Mouse (Mus musculus): ENCODE results near the gene Zfp575. TPM values are rescaled to one million over a fixed set of nuclear protein-coding genes. Genes with fewer than 3 reads are reported as not detected.

The Zfp575 gene
- total RNA-seq, 1 experiment from 2014 or later: not detected

DNA sequence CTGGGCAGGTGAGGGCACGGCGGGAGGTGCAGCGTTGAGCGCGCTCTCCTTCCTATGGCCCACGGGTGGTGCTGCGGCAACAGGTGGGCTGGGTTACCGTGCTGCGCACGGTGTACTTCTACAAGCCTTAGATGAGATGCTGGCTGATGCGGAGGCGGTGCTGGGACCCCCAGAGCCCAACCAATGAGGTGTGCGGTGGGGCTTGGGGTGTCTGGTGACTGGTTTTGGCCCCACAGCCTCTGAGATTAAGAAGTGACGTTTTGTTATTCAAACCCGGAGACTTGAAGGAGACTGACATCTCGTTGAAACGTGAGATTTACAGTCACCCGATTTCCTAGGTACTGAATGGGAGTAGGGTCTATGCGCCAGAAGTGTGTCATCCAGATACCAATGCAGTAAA lies 53.1 kb downstream of the Zfp575 start:
- ATAC-seq (replicated peaks; ENCODE audit: insufficient number of reproducible peaks, low FRiP score, low TSS enrichment, poor library complexity, severe bottlenecking): no peak

Other genes with a start within 250 kb of the Zfp575 start
- not detected in 3 replicates for gene Lypd5, start 238.4 kb downstream of the Zfp575 start, total RNA-seq (2017)
- 10.3 to 11.8 TPM (median 11.5 TPM) in 3 replicates for gene Kcnn4, start 217.4 kb downstream of the Zfp575 start, total RNA-seq (2017)
- 20.1 to 30.8 TPM (median 22.6 TPM) in 3 replicates for gene Smg9, start 188.0 kb downstream of the Zfp575 start, total RNA-seq (2017)
- 1.7 TPM in 1 of 3 replicates, not detected in the others for gene Irgc1, start 135.3 kb downstream of the Zfp575 start, total RNA-seq (2017)
- 286 to 300 TPM (median 297 TPM) in 3 replicates for gene Plaur, start 125.2 kb downstream of the Zfp575 start, total RNA-seq (2017)
- gene Cadm4, start 105.6 kb downstream of the Zfp575 start, total RNA-seq (2017): not detected in 3 replicates
- gene Zfp428, start 80.6 kb downstream of the Zfp575 start, total RNA-seq (2017): 0.95 TPM in 1 of 3 replicates, not detected in the others
- gene AC161166.1, start 75.2 kb downstream of the Zfp575 start, total RNA-seq (2017): 1.1 TPM in 1 of 3 replicates, not detected in the others
- gene Irgq, start 57.0 kb downstream of the Zfp575 start, total RNA-seq (2017): 2.5 to 6.9 TPM (median 2.9 TPM) in 3 replicates
- gene Pinlyp, start 41.5 kb downstream of the Zfp575 start, total RNA-seq (2017): not detected in 3 replicates
- gene Xrcc1, start 41.4 kb downstream of the Zfp575 start, total RNA-seq (2017): 18.0 to 42.4 TPM (median 29.6 TPM) in 3 replicates
- gene Ethe1, start 98 bp downstream of the Zfp575 start, total RNA-seq (2017): 4.8 to 9.7 TPM (median 7.9 TPM) in 3 replicates
- gene Phldb3, start 23.1 kb upstream of the Zfp575 start, total RNA-seq (2017): 7.5 to 10.6 TPM (median 9.6 TPM) in 3 replicates
- gene Lypd3, start 48.9 kb upstream of the Zfp575 start, total RNA-seq (2017): not detected in 3 replicates
- not detected in 3 replicates for gene Tex101, start 89.0 kb upstream of the Zfp575 start, total RNA-seq (2017)
- not detected in 3 replicates for gene BC049730, start 121.6 kb upstream of the Zfp575 start, total RNA-seq (2017)
- not detected in 3 replicates for gene Gm4763, start 139.3 kb upstream of the Zfp575 start, total RNA-seq (2017)
- 1.9 to 6.7 TPM (median 5.2 TPM) in 3 replicates for gene Cd177, start 172.7 kb upstream of the Zfp575 start, total RNA-seq (2017)
- gene Ceacam10, start 189.6 kb upstream of the Zfp575 start, total RNA-seq (2017): not detected in 3 replicates

Data from monocyte, adult 5-6 weeks (primary cell).